Mouse (Mus musculus) stomach, embryonic 15.5 days (tissue): ENCODE results near the gene Paics. TPM values are rescaled to one million over a fixed set of nuclear protein-coding genes. Genes with fewer than 3 reads are reported as not detected.
A peak's percentile ranks its signal among the peaks of the same experiment; 100 is the strongest.

Experiments
- ATAC-seq: fragments of 200-750 bp; cut with Nextera tagmentation; 2 replicates; pipeline ENCODE4 v1.8.0; 2017; ENCODE audit warnings: low read depth, moderate number of reproducible peaks, moderate TSS enrichment; ENCODE audit not compliant: insufficient read depth, low FRiP score
- H3K27ac ChIP-seq: fragments of 300-500 bp; sonication (generic); 2 replicates; pipeline ENCODE4 v1.5.1; 2015; ENCODE audit warnings: mild to moderate bottlenecking, inconsistent platforms
- H3K27me3 ChIP-seq: fragments of 300-500 bp; sonication (generic); replicated peaks from 2 replicates; pipeline ENCODE4 v1.6.1; 2015; ENCODE audit warnings: inconsistent platforms
- H3K36me3 ChIP-seq: fragments of 300-500 bp; sonication (generic); 2 replicates; pipeline ENCODE4 v1.6.1; 2015; ENCODE audit warnings: inconsistent platforms
- H3K4me1 ChIP-seq: fragments of 300-500 bp; sonication (generic); 2 replicates; pipeline ENCODE4 v1.6.1; 2015; ENCODE audit warnings: inconsistent platforms
- H3K4me2 ChIP-seq: fragments of 300-500 bp; sonication (generic); 2 replicates; pipeline ENCODE4 v1.6.1; 2015; ENCODE audit warnings: mild to moderate bottlenecking, inconsistent platforms
- H3K4me3 ChIP-seq: fragments of 300-500 bp; sonication (generic); replicated peaks from 2 replicates; pipeline ENCODE4 v1.5.1; 2015; ENCODE audit warnings: inconsistent platforms
- H3K9ac ChIP-seq: fragments of 300-500 bp; sonication (generic); 2 replicates; pipeline ENCODE4 v1.6.1; 2015; ENCODE audit warnings: inconsistent platforms
- H3K9me3 ChIP-seq: fragments of 300-500 bp; sonication (generic); 2 replicates; pipeline ENCODE4 v1.6.1; 2016; ENCODE audit warnings: inconsistent platforms
- WGBS: fragments of 180-500 bp; shearing (Covaris S2); methylation state at CpG from one replicate; pipeline ENCODE4 v1.1.7; 2015; 5-methylcytosine and 5-hydroxymethylcytosine counted together
- polyA plus RNA-seq: library from polyadenylated mRNA; unstranded; fragments of >200 nt; fragmentation: Nextera tagmentation; extraction: Ambion mirVana; gene quantifications from 2 replicates; pipeline ENCODE4 v1.2.1, GENCODE M21; 2015

Gene Paics
- polyA plus RNA-seq, 1 experiment from 2014 or later, result 220 TPM

- H3K27ac ChIP-seq, result no peak overlapping the region
- no peak overlapping the region for H3K4me2 ChIP-seq
- no peaks in the 10 kb centered on the region for H3K9me3 ChIP-seq
- peaks cover 57% of the 10 kb centered on the region for H3K36me3 ChIP-seq
- no peaks in the 10 kb centered on the region for H3K27me3 ChIP-seq
- ATAC-seq, result no peak
- H3K4me3 ChIP-seq, result no peak overlapping the region
- 91% methylated on average over 11 of the region's 11 CpGs for WGBS
- H3K4me1 ChIP-seq, result no peaks in the 10 kb centered on the region
- no peak overlapping the region for H3K9ac ChIP-seq
Observed at GRCm38 (mm10) chr5:76984015-76984414, 32.9 kb downstream of the Paics start.

DNA sequence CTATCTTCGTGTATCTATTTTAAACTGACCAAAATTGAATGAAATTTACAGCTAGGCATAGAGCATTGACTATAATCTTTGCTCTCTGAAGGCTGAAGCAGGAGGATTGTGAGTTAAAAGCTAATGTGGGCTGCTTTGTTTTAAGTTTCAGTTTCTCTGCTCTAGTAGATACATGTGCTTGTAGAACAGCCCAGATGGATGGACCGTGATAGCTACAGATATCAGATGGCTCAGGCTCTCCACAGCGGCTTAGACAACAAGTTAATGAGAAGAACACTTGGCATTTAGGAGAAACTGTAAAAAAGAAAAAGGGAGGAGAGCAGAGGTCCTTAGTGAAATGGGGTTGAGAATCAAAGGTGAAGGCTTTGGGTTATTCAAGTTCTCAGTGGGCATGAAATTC is 39.7 kb downstream of the Paics start:
- H3K36me3 ChIP-seq, result peaks cover 62% of the 10 kb centered on the region
- WGBS, result 91% methylated on average over 3 of the region's 3 CpGs

GRCm38 (mm10) chr5:76993174-76993814 is 42.2 kb downstream of the Paics start:
- no peak overlapping the region for H3K27ac ChIP-seq
- H3K36me3 ChIP-seq, result peaks cover 58% of the 10 kb centered on the region
- no peaks in the 10 kb centered on the region for H3K9me3 ChIP-seq
- H3K4me3 ChIP-seq, result no peak overlapping the region
- no peaks in the 10 kb centered on the region for H3K27me3 ChIP-seq
- ATAC-seq, result no peak; the same call in 1 of the 2 replicates
- WGBS, result 92% methylated on average over 5 of the region's 5 CpGs
- H3K4me2 ChIP-seq, result no peak overlapping the region
- no peaks in the 10 kb centered on the region for H3K4me1 ChIP-seq
- H3K9ac ChIP-seq, result no peak overlapping the region

More for the DNA sequence above, 39.7 kb downstream of the Paics start:
- Histone ChIP-seq H3K4me2 (no peak overlapping the region), H3K4me3 (no peak overlapping the region), H3K9ac (no peak overlapping the region), H3K27ac (no peak overlapping the region), H3K9me3 (no peaks in the 10 kb centered on the region), H3K4me1 (no peaks in the 10 kb centered on the region), H3K27me3 (no peaks in the 10 kb centered on the region)
- ATAC-seq, result no peak

- Histone ChIP-seq H3K27me3 (no peaks in the 10 kb centered on the region), H3K9ac (no peak overlapping the region), H3K36me3 (peaks cover 28% of the 10 kb centered on the region), H3K4me1 (no peaks in the 10 kb centered on the region), H3K9me3 (no peaks in the 10 kb centered on the region), H3K4me2 (no peak overlapping the region), H3K4me3 (no peak overlapping the region), H3K27ac (no peak overlapping the region)
- 53% methylated on average over 5 of the region's 5 CpGs for WGBS
- ATAC-seq, result no peak
Observed at GRCm38 (mm10) chr5:76998416-76998815, 47.3 kb downstream of the Paics start.

DNA sequence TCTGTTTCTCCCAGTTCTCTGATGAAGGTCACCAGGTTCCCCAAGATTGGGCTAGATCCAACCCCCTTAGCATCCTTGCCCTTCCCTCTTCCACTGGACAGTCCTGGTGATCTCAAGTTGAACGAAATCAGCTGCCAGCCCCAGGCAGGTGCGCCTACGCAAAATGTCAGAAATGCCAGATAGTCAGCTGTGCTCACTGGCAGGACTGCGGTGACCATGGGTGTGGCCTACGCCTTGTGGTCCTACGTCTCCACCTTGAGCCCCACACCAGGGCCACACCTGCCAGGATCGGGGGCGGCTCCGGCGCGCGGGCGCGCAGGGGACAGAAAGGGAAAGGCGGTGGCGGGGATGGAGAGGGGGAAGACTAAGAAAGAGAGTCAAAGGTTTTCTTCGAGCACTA is 50.1 kb downstream of the Paics start:
- H3K4me2 ChIP-seq, result no peak overlapping the region
- no peaks in the 10 kb centered on the region for H3K9me3 ChIP-seq
- no peak overlapping the region for H3K4me3 ChIP-seq
- peaks cover 13% of the 10 kb centered on the region for H3K36me3 ChIP-seq
- no peak overlapping the region for H3K9ac ChIP-seq
- H3K27ac ChIP-seq, result no peak overlapping the region
- no peaks in the 10 kb centered on the region for H3K27me3 ChIP-seq
- 92% methylated on average over 17 of the region's 17 CpGs for WGBS
- no peak for ATAC-seq
- H3K4me1 ChIP-seq, result no peaks in the 10 kb centered on the region

GRCm38 (mm10) chr5:77004051-77004821 is 53.1 kb downstream of the Paics start, which contains the start of gene Arl9:
TSS of gene Arl9 (plus strand) at chr5:77004055.
- H3K4me1 ChIP-seq, result no peaks in the 10 kb centered on the region
- no peak within 1 kb of the TSS for H3K4me2 ChIP-seq
- no peak within 1 kb of the TSS for H3K27ac ChIP-seq
- no peak within 1 kb of the TSS for H3K9ac ChIP-seq
- ATAC-seq, result no peak
- no peaks in the 10 kb centered on the region; the same call in 1 of the 2 replicates for H3K36me3 ChIP-seq
- H3K27me3 ChIP-seq, result no peaks in the 10 kb centered on the region
- 86% methylated on average over 6 of the region's 6 CpGs for WGBS
- no peak within 1 kb of the TSS for H3K4me3 ChIP-seq
- H3K9me3 ChIP-seq, result no peaks in the 10 kb centered on the region

DNA sequence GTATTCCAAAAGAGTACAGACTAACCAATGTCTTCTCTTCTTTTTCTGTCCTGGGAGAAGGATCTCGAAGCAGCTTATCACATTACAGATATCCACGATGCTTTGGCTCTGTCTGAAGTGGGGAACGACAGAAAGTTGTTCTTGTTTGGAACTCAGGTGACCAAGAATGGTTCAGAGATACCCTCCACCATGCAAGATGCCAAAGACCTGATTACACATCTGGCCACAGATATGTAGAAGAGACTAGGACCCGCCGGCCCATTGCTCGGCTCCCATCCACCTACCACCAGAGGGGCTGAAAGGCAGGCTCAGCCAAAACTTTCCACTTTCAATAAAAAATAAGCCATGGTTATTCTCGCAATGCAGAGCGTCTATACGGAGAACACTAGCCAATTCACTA is 59.2 kb downstream of the Paics start:
- no peak overlapping the region for H3K27ac ChIP-seq
- H3K4me2 ChIP-seq, result no peak overlapping the region
- no peaks in the 10 kb centered on the region for H3K36me3 ChIP-seq
- no peak for ATAC-seq
- H3K9ac ChIP-seq, result no peak overlapping the region
- no peaks in the 10 kb centered on the region for H3K4me1 ChIP-seq
- no peak overlapping the region for H3K4me3 ChIP-seq
- 88% methylated on average over 9 of the region's 9 CpGs for WGBS
- no peaks in the 10 kb centered on the region for H3K9me3 ChIP-seq
- no peaks in the 10 kb centered on the region for H3K27me3 ChIP-seq

GRCm38 (mm10) chr5:77011082-77011481 is 60.0 kb downstream of the Paics start:
- 58% methylated on average over 3 of the region's 3 CpGs for WGBS
- H3K4me3 ChIP-seq, result no peak overlapping the region
- no peaks in the 10 kb centered on the region for H3K27me3 ChIP-seq
- no peak overlapping the region for H3K27ac ChIP-seq
- no peaks in the 10 kb centered on the region for H3K4me1 ChIP-seq
- ATAC-seq, result no peak
- no peak overlapping the region for H3K4me2 ChIP-seq
- H3K36me3 ChIP-seq, result no peaks in the 10 kb centered on the region
- no peak overlapping the region for H3K9ac ChIP-seq
- no peaks in the 10 kb centered on the region for H3K9me3 ChIP-seq

DNA sequence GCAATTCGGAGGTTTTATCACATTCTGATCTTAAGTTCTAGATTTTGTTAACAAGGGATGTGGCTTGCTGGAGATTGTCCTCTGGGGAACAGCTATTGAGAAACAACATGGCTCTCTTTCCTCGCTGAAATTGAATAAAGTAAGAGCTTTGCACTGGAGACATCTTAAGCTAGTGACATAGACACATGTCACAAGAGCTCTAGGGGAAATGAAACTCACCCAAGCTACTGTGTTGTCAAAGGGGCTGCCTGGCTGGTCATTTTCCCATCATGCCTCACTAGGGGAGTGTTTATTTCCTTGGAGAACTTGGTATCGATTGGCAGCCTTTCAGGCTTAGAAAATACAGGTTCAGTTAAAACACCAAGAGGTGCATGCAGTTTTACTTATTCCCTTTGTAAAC is 62.1 kb downstream of the Paics start:
- no peak for ATAC-seq
- 66% methylated on average over 3 of the region's 3 CpGs for WGBS
- no peak overlapping the region for H3K9ac ChIP-seq

GRCm38 (mm10) chr5:77015544-77016482 is 64.7 kb downstream of the Paics start, which contains the start of gene Thegl:
TSS of gene Thegl (plus strand) at chr5:77016023.
- no peak within 1 kb of the TSS for H3K9ac ChIP-seq
- no peaks in the 10 kb centered on the region for H3K9me3 ChIP-seq
- ATAC-seq, result peak; percentile 97
- WGBS, result 14% methylated on average over 57 of the region's 57 CpGs
- peak within 1 kb of the TSS; percentile 75 for H3K4me2 ChIP-seq
- no peaks in the 10 kb centered on the region for H3K4me1 ChIP-seq
- H3K27ac ChIP-seq, result no peak within 1 kb of the TSS
- H3K27me3 ChIP-seq, result no peaks in the 10 kb centered on the region
- H3K4me3 ChIP-seq, result peak within 1 kb of the TSS; percentile 40
- no peaks in the 10 kb centered on the region for H3K36me3 ChIP-seq

More for the DNA sequence above, 62.1 kb downstream of the Paics start:
- Histone ChIP-seq H3K27ac (no peak overlapping the region), H3K4me2 (no peak overlapping the region), H3K4me3 (no peak overlapping the region), H3K36me3 (no peaks in the 10 kb centered on the region), H3K4me1 (no peaks in the 10 kb centered on the region), H3K27me3 (no peaks in the 10 kb centered on the region), H3K9me3 (no peaks in the 10 kb centered on the region)
